Mouse (Mus musculus) hindbrain, embryonic 12.5 days (tissue): ENCODE data around the gene Khk. TPM values are rescaled to one million over a fixed set of nuclear protein-coding genes. Genes with fewer than 3 reads are reported as not detected.
A peak's percentile ranks its signal among the peaks of the same experiment; 100 is the strongest.

Source experiments
- ATAC-seq: fragments of 200-750 bp; cut with Nextera tagmentation; 2 replicates; pipeline ENCODE4 v1.8.0; 2017; ENCODE audit warnings: moderate TSS enrichment; ENCODE audit not compliant: low FRiP score
- H3K27ac ChIP-seq: fragments of 300-500 bp; sonication (generic); 2 replicates; pipeline ENCODE4 v1.5.1; 2016; ENCODE audit warnings: mild to moderate bottlenecking
- H3K27me3 ChIP-seq: fragments of 300-500 bp; sonication (generic); 2 replicates; pipeline ENCODE4 v1.6.1; 2016; ENCODE audit warnings: mild to moderate bottlenecking
- H3K36me3 ChIP-seq: fragments of 300-500 bp; sonication (generic); 2 replicates; pipeline ENCODE4 v1.6.1; 2016; ENCODE audit warnings: mild to moderate bottlenecking
- H3K4me1 ChIP-seq: fragments of 300-500 bp; sonication (generic); 2 replicates; pipeline ENCODE4 v1.6.1; 2016
- H3K4me2 ChIP-seq: fragments of 300-500 bp; sonication (generic); replicated peaks from 2 replicates; pipeline ENCODE4 v1.6.1; 2016; ENCODE audit warnings: mild to moderate bottlenecking
- H3K4me3 ChIP-seq: fragments of 300-500 bp; sonication (generic); 2 replicates; pipeline ENCODE4 v1.5.1; 2016; ENCODE audit warnings: mild to moderate bottlenecking
- H3K9ac ChIP-seq: fragments of 300-500 bp; sonication (generic); 2 replicates; pipeline ENCODE4 v1.6.1; 2016; ENCODE audit warnings: mild to moderate bottlenecking, moderate library complexity
- H3K9me3 ChIP-seq: fragments of 300-500 bp; sonication (generic); replicated peaks from 2 replicates; pipeline ENCODE4 v1.6.1; 2016; ENCODE audit warnings: mild to moderate bottlenecking
- WGBS: fragments of 180-500 bp; shearing (Covaris S2); methylation state at CpG from one replicate; pipeline ENCODE4 v1.1.7; 2016; 5-methylcytosine and 5-hydroxymethylcytosine counted together
- polyA plus RNA-seq: library from polyadenylated mRNA; unstranded; fragments of >200 nt; fragmentation: Nextera tagmentation; extraction: Ambion mirVana; gene quantifications from 2 replicates; pipeline ENCODE4 v1.2.1, GENCODE M21; 2016

Gene Khk
- polyA plus RNA-seq, 1 experiment from 2014 or later = 5.6 TPM

- H3K4me2 ChIP-seq = peak overlapping the region; percentile 69
- 2% methylated on average over 38 of the region's 42 CpGs for WGBS
Measured at GRCm38 (mm10) chr5:30889088-30889754, 32.0 kb upstream of the Khk start.

GRCm38 (mm10) chr5:30890375-30890774 is 30.9 kb upstream of the Khk start:
- 88% methylated on average over 7 of the region's 7 CpGs for WGBS
- peak overlapping the region; percentile 79 for H3K4me3 ChIP-seq
- H3K9ac ChIP-seq = peak overlapping the region; percentile 88
- no peaks in the 10 kb centered on the region for H3K27me3 ChIP-seq
- H3K9me3 ChIP-seq = no peaks in the 10 kb centered on the region
- H3K4me2 ChIP-seq = peak overlapping the region; percentile 69
- ATAC-seq = no peak
- peaks cover 50% of the 10 kb centered on the region for H3K36me3 ChIP-seq
- 0 out of 2 replicates have a peak overlapping the region, but pooled peaks have one; percentile 97 for H3K27ac ChIP-seq
- peaks cover 18% of the 10 kb centered on the region for H3K4me1 ChIP-seq

More at GRCm38 (mm10) chr5:30889088-30889754, 32.0 kb upstream of the Khk start:
- ATAC-seq = peak; percentile 61
- Histone ChIP-seq H3K9me3 (no peaks in the 10 kb centered on the region), H3K9ac (peak overlapping the region; percentile 88), H3K36me3 (peaks cover 38% of the 10 kb centered on the region), H3K27me3 (no peaks in the 10 kb centered on the region), H3K4me3 (peak overlapping the region; percentile 79), H3K4me1 (peaks cover 18% of the 10 kb centered on the region), H3K27ac (peak overlapping the region; percentile 97)

GRCm38 (mm10) chr5:30901860-30902259 is 19.4 kb upstream of the Khk start:
- ATAC-seq = no peak
- Histone ChIP-seq H3K9ac (no peak overlapping the region), H3K27me3 (no peaks in the 10 kb centered on the region), H3K4me1 (peaks cover 24% of the 10 kb centered on the region), H3K4me3 (no peak overlapping the region), H3K36me3 (peaks cover 68% of the 10 kb centered on the region), H3K27ac (no peak overlapping the region), H3K9me3 (no peaks in the 10 kb centered on the region), H3K4me2 (no peak overlapping the region)
- WGBS = 96% methylated on average over 5 of the region's 5 CpGs

GRCm38 (mm10) chr5:30907413-30908059 is 13.7 kb upstream of the Khk start, which contains the start of gene Ost4:
Ost4 (minus strand) TSS chr5:30907788.
- WGBS = under 1% methylated on average over 58 of the region's 58 CpGs
- no peaks in the 10 kb centered on the region for H3K9me3 ChIP-seq
- H3K4me2 ChIP-seq = peak within 1 kb of the TSS; percentile 94
- H3K9ac ChIP-seq = peak within 1 kb of the TSS; percentile 71
- peak within 1 kb of the TSS; percentile 88 for H3K27ac ChIP-seq
- H3K4me1 ChIP-seq = peaks cover 38% of the 10 kb centered on the region
- peak within 1 kb of the TSS; percentile 65 for H3K4me3 ChIP-seq
- peak; percentile 95 for ATAC-seq
- no peaks in the 10 kb centered on the region for H3K27me3 ChIP-seq
- H3K36me3 ChIP-seq = peaks cover 35% of the 10 kb centered on the region

GRCm38 (mm10) chr5:30908426-30909299 is 12.6 kb upstream of the Khk start:
- ATAC-seq = no peak
- no peaks in the 10 kb centered on the region for H3K9me3 ChIP-seq
- peaks cover 26% of the 10 kb centered on the region for H3K36me3 ChIP-seq
- 51% methylated on average over 13 of the region's 13 CpGs for WGBS
- H3K27ac ChIP-seq = peak overlapping the region; percentile 88
- peak overlapping the region; percentile 94 for H3K4me2 ChIP-seq
- H3K4me1 ChIP-seq = peaks cover 48% of the 10 kb centered on the region
- peak overlapping the region; percentile 65 for H3K4me3 ChIP-seq
- no peaks in the 10 kb centered on the region for H3K27me3 ChIP-seq
- H3K9ac ChIP-seq = peak overlapping the region; percentile 71; the same call in 1 of the 2 replicates

GRCm38 (mm10) chr5:30909300-30909659 is 12.0 kb upstream of the Khk start:
- Histone ChIP-seq H3K4me2 (no peak overlapping the region; the same call in 1 of the 2 replicates), H3K27me3 (no peaks in the 10 kb centered on the region), H3K36me3 (peaks cover 20% of the 10 kb centered on the region), H3K27ac (peak overlapping the region; percentile 88), H3K4me3 (no peak overlapping the region), H3K9me3 (no peaks in the 10 kb centered on the region), H3K4me1 (peaks cover 54% of the 10 kb centered on the region), H3K9ac (no peak overlapping the region)
- ATAC-seq = no peak
- WGBS = 60% methylated on average over 7 of the region's 7 CpGs

- no peak overlapping the region for H3K4me2 ChIP-seq
- peaks cover 55% of the 10 kb centered on the region for H3K4me1 ChIP-seq
- H3K9ac ChIP-seq = no peak overlapping the region
- no peak for ATAC-seq
- no peak overlapping the region for H3K27ac ChIP-seq
- peaks cover 14% of the 10 kb centered on the region for H3K36me3 ChIP-seq
- H3K9me3 ChIP-seq = no peaks in the 10 kb centered on the region
- no peaks in the 10 kb centered on the region for H3K27me3 ChIP-seq
- WGBS = 87% methylated on average over 7 of the region's 7 CpGs
- no peak overlapping the region for H3K4me3 ChIP-seq
Measured at GRCm38 (mm10) chr5:30909863-30910262, 11.4 kb upstream of the Khk start.

- no peak overlapping the region for H3K4me2 ChIP-seq
- H3K4me3 ChIP-seq = no peak overlapping the region
- H3K4me1 ChIP-seq = peaks cover 55% of the 10 kb centered on the region
- no peaks in the 10 kb centered on the region for H3K9me3 ChIP-seq
- H3K27ac ChIP-seq = peak overlapping the region; percentile 2; the same call in 1 of the 2 replicates
- no peak overlapping the region for H3K9ac ChIP-seq
- H3K27me3 ChIP-seq = no peaks in the 10 kb centered on the region
- no peak for ATAC-seq
- H3K36me3 ChIP-seq = peaks cover 8% of the 10 kb centered on the region
Measured at GRCm38 (mm10) chr5:30910481-30910880, 10.8 kb upstream of the Khk start.

- peak overlapping the region; percentile 86 for H3K27ac ChIP-seq
- H3K4me1 ChIP-seq = peaks cover 46% of the 10 kb centered on the region
- WGBS = 66% methylated on average over 5 of the region's 5 CpGs
- no peaks in the 10 kb centered on the region for H3K9me3 ChIP-seq
- H3K4me2 ChIP-seq = no peak overlapping the region
- no peak for ATAC-seq
- no peak overlapping the region for H3K4me3 ChIP-seq
- no peak overlapping the region for H3K9ac ChIP-seq
- no peaks in the 10 kb centered on the region for H3K27me3 ChIP-seq
- no peaks in the 10 kb centered on the region for H3K36me3 ChIP-seq
Measured at GRCm38 (mm10) chr5:30912156-30912555, 9.1 kb upstream of the Khk start.

- 35% methylated on average over 9 of the region's 13 CpGs for WGBS
- H3K27ac ChIP-seq = peak within 1 kb of the TSS; percentile 86
- no peak for ATAC-seq
- peak within 1 kb of the TSS; percentile 46 for H3K4me2 ChIP-seq
- H3K4me3 ChIP-seq = peak within 1 kb of the TSS; percentile 31
- peaks cover 41% of the 10 kb centered on the region for H3K4me1 ChIP-seq
- H3K9me3 ChIP-seq = no peaks in the 10 kb centered on the region
- no peaks in the 10 kb centered on the region for H3K27me3 ChIP-seq
- peaks cover 5% of the 10 kb centered on the region; the same call in 1 of the 2 replicates for H3K36me3 ChIP-seq
- H3K9ac ChIP-seq = peak within 1 kb of the TSS; percentile 55
Measured at GRCm38 (mm10) chr5:30913060-30913841, 8.0 kb upstream of the Khk start, which contains the start of gene Emilin1. Emilin1 (plus strand) TSS chr5:30913402.

- 56% methylated on average over 7 of the region's 7 CpGs for WGBS
- Histone ChIP-seq H3K27ac (peak overlapping the region; percentile 86), H3K4me1 (peaks cover 37% of the 10 kb centered on the region), H3K4me3 (peak overlapping the region; percentile 31), H3K9ac (peak overlapping the region; percentile 55), H3K9me3 (no peaks in the 10 kb centered on the region), H3K36me3 (peaks cover 5% of the 10 kb centered on the region; the same call in 1 of the 2 replicates), H3K27me3 (no peaks in the 10 kb centered on the region), H3K4me2 (peak overlapping the region; percentile 46)
- ATAC-seq = no peak
Measured at GRCm38 (mm10) chr5:30914101-30914635, 7.1 kb upstream of the Khk start.
